Mouse (Mus musculus) forebrain, embryonic 15.5 days (tissue): ENCODE results near the gene Arhgef6. TPM values are rescaled to one million over a fixed set of nuclear protein-coding genes. Genes with fewer than 3 reads are reported as not detected.

Experiments
- ATAC-seq: fragments of 200-750 bp; cut with Nextera tagmentation; replicated peaks from 2 replicates; pipeline ENCODE4 v1.8.0; 2017; ENCODE audit warnings: mild to moderate bottlenecking, moderate TSS enrichment, moderate library complexity
- H3K27ac ChIP-seq: fragments of 300-500 bp; sonication (generic); replicated peaks from 2 replicates; pipeline ENCODE4 v1.5.1; 2015; ENCODE audit warnings: mild to moderate bottlenecking, inconsistent platforms
- H3K27me3 ChIP-seq: fragments of 300-500 bp; sonication (generic); 2 replicates; pipeline ENCODE4 v1.6.1; 2015; ENCODE audit warnings: inconsistent platforms
- H3K36me3 ChIP-seq: fragments of 300-500 bp; sonication (generic); 2 replicates; pipeline ENCODE4 v1.6.1; 2015; ENCODE audit warnings: mild to moderate bottlenecking, inconsistent platforms
- H3K4me1 ChIP-seq: fragments of 300-500 bp; sonication (generic); 2 replicates; pipeline ENCODE4 v1.6.1; 2015; ENCODE audit warnings: inconsistent platforms
- H3K4me2 ChIP-seq: fragments of 300-500 bp; sonication (generic); replicated peaks from 2 replicates; pipeline ENCODE4 v1.6.1; 2015; ENCODE audit warnings: mild to moderate bottlenecking, inconsistent platforms
- H3K4me3 ChIP-seq: fragments of 300-500 bp; sonication (generic); 2 replicates; pipeline ENCODE4 v1.5.1; 2015; ENCODE audit warnings: mild to moderate bottlenecking, inconsistent platforms
- H3K9ac ChIP-seq: fragments of 300-500 bp; sonication (generic); replicated peaks from 2 replicates; pipeline ENCODE4 v1.6.1; 2015; ENCODE audit warnings: mild to moderate bottlenecking, inconsistent platforms
- H3K9me3 ChIP-seq: fragments of 300-500 bp; sonication (generic); 2 replicates; pipeline ENCODE4 v1.6.1; 2016; ENCODE audit warnings: inconsistent platforms
- WGBS: fragments of 180-500 bp; shearing (Covaris S2); methylation state at CpG from one replicate; pipeline ENCODE4 v1.1.7; 2015; ENCODE audit warnings: mixed read lengths; 5-methylcytosine and 5-hydroxymethylcytosine counted together
- polyA plus RNA-seq: library from polyadenylated mRNA; unstranded; fragments of >200 nt; fragmentation: Nextera tagmentation; extraction: Ambion mirVana; gene quantifications from 2 replicates; pipeline ENCODE4 v1.2.1, GENCODE M21; 2015

The Arhgef6 gene
- polyA plus RNA-seq, 1 experiment from 2014 or later = 7.0 TPM

- Histone ChIP-seq H3K4me2 (no peak overlapping the region), H3K4me3 (no peak overlapping the region), H3K4me1 (no peaks in the 10 kb centered on the region), H3K36me3 (no peaks in the 10 kb centered on the region), H3K27ac (no peak overlapping the region), H3K27me3 (no peaks in the 10 kb centered on the region), H3K9me3 (no peaks in the 10 kb centered on the region), H3K9ac (no peak overlapping the region)
- ATAC-seq = no peak
- 89% methylated on average over 5 of the region's 5 CpGs for WGBS
These were observed 119.0 kb downstream of the Arhgef6 start for GRCm38 (mm10) chrX:57219563-57219962.

GRCm38 (mm10) chrX:57216271-57216670 lies 122.3 kb downstream of the Arhgef6 start:
- H3K4me1 ChIP-seq = no peaks in the 10 kb centered on the region
- 60% methylated on average over 5 of the region's 5 CpGs for WGBS
- ATAC-seq = no peak

GRCm38 (mm10) chrX:57215495-57215894 lies 123.0 kb downstream of the Arhgef6 start:
- no peak for ATAC-seq

More at GRCm38 (mm10) chrX:57216271-57216670, 122.3 kb downstream of the Arhgef6 start:
- Histone ChIP-seq H3K9ac (no peak overlapping the region), H3K9me3 (no peaks in the 10 kb centered on the region), H3K4me2 (no peak overlapping the region), H3K27me3 (no peaks in the 10 kb centered on the region), H3K36me3 (no peaks in the 10 kb centered on the region), H3K27ac (no peak overlapping the region), H3K4me3 (no peak overlapping the region)

GRCm38 (mm10) chrX:57212862-57213261 lies 125.7 kb downstream of the Arhgef6 start:
- no peak for ATAC-seq
- H3K36me3 ChIP-seq = no peaks in the 10 kb centered on the region
- H3K27ac ChIP-seq = no peak overlapping the region
- 86% methylated on average over 3 of the region's 3 CpGs for WGBS
- H3K4me2 ChIP-seq = no peak overlapping the region
- H3K9ac ChIP-seq = no peak overlapping the region
- H3K4me3 ChIP-seq = no peak overlapping the region
- H3K9me3 ChIP-seq = no peaks in the 10 kb centered on the region
- H3K27me3 ChIP-seq = no peaks in the 10 kb centered on the region
- H3K4me1 ChIP-seq = no peaks in the 10 kb centered on the region

More at GRCm38 (mm10) chrX:57215495-57215894, 123.0 kb downstream of the Arhgef6 start:
- Histone ChIP-seq H3K27ac (no peak overlapping the region), H3K4me2 (no peak overlapping the region), H3K36me3 (no peaks in the 10 kb centered on the region), H3K9me3 (no peaks in the 10 kb centered on the region), H3K4me3 (no peak overlapping the region), H3K9ac (no peak overlapping the region), H3K4me1 (no peaks in the 10 kb centered on the region), H3K27me3 (no peaks in the 10 kb centered on the region)
- WGBS = 92% methylated on average over 4 of the region's 4 CpGs

GRCm38 (mm10) chrX:57211876-57212275 lies 126.7 kb downstream of the Arhgef6 start, which contains the start of gene Cd40lg:
Cd40lg (plus strand) TSS chrX:57212143.
- Histone ChIP-seq H3K27me3 (no peaks in the 10 kb centered on the region), H3K36me3 (no peaks in the 10 kb centered on the region), H3K9ac (no peak within 1 kb of the TSS), H3K4me3 (no peak within 1 kb of the TSS), H3K9me3 (no peaks in the 10 kb centered on the region), H3K4me1 (no peaks in the 10 kb centered on the region), H3K27ac (no peak within 1 kb of the TSS), H3K4me2 (no peak within 1 kb of the TSS)
- 93% methylated on average over 9 of the region's 9 CpGs for WGBS
- no peak for ATAC-seq

GRCm38 (mm10) chrX:57210591-57210990 lies 127.9 kb downstream of the Arhgef6 start:
- Histone ChIP-seq H3K9ac (no peak overlapping the region), H3K4me2 (no peak overlapping the region), H3K36me3 (no peaks in the 10 kb centered on the region), H3K4me3 (no peak overlapping the region), H3K27ac (no peak overlapping the region), H3K9me3 (no peaks in the 10 kb centered on the region), H3K27me3 (no peaks in the 10 kb centered on the region), H3K4me1 (no peaks in the 10 kb centered on the region)
- ATAC-seq = no peak
- WGBS = 84% methylated on average over 1 of the region's 1 CpGs

- Histone ChIP-seq H3K27ac (no peak overlapping the region), H3K4me2 (no peak overlapping the region), H3K4me3 (no peak overlapping the region), H3K9me3 (no peaks in the 10 kb centered on the region), H3K27me3 (no peaks in the 10 kb centered on the region), H3K4me1 (no peaks in the 10 kb centered on the region), H3K36me3 (no peaks in the 10 kb centered on the region), H3K9ac (no peak overlapping the region)
- 82% methylated on average over 2 of the region's 2 CpGs for WGBS
- ATAC-seq = no peak
These were observed 138.1 kb downstream of the Arhgef6 start for GRCm38 (mm10) chrX:57200397-57200796.

GRCm38 (mm10) chrX:57198036-57198435 lies 140.5 kb downstream of the Arhgef6 start:
- no peak overlapping the region for H3K4me3 ChIP-seq
- WGBS = 44% methylated on average over 2 of the region's 2 CpGs
- no peak for ATAC-seq

GRCm38 (mm10) chrX:57196319-57196718 lies 142.2 kb downstream of the Arhgef6 start:
- Histone ChIP-seq H3K27me3 (no peaks in the 10 kb centered on the region), H3K4me2 (no peak overlapping the region), H3K4me1 (no peaks in the 10 kb centered on the region), H3K27ac (no peak overlapping the region), H3K4me3 (no peak overlapping the region), H3K9ac (no peak overlapping the region), H3K36me3 (no peaks in the 10 kb centered on the region), H3K9me3 (no peaks in the 10 kb centered on the region)
- no peak for ATAC-seq
- 72% methylated on average over 9 of the region's 9 CpGs for WGBS

More at GRCm38 (mm10) chrX:57198036-57198435, 140.5 kb downstream of the Arhgef6 start:
- H3K4me2 ChIP-seq = no peak overlapping the region
- H3K27me3 ChIP-seq = no peaks in the 10 kb centered on the region
- no peaks in the 10 kb centered on the region for H3K9me3 ChIP-seq
- no peaks in the 10 kb centered on the region for H3K4me1 ChIP-seq
- no peak overlapping the region for H3K9ac ChIP-seq
- no peak overlapping the region for H3K27ac ChIP-seq
- H3K36me3 ChIP-seq = no peaks in the 10 kb centered on the region

GRCm38 (mm10) chrX:57189335-57189734 lies 149.2 kb downstream of the Arhgef6 start:
- Histone ChIP-seq H3K4me1 (no peaks in the 10 kb centered on the region), H3K9me3 (no peaks in the 10 kb centered on the region), H3K9ac (no peak overlapping the region), H3K27me3 (no peaks in the 10 kb centered on the region), H3K27ac (no peak overlapping the region), H3K36me3 (no peaks in the 10 kb centered on the region), H3K4me3 (no peak overlapping the region), H3K4me2 (no peak overlapping the region)
- 84% methylated on average over 5 of the region's 5 CpGs for WGBS
- ATAC-seq = no peak

GRCm38 (mm10) chrX:57187301-57187700 lies 151.2 kb downstream of the Arhgef6 start:
- H3K27me3 ChIP-seq = no peaks in the 10 kb centered on the region
- 88% methylated on average over 8 of the region's 8 CpGs for WGBS

GRCm38 (mm10) chrX:57183359-57183758 lies 155.2 kb downstream of the Arhgef6 start:
- ATAC-seq = no peak
- WGBS = 91% methylated on average over 3 of the region's 3 CpGs

More at GRCm38 (mm10) chrX:57187301-57187700, 151.2 kb downstream of the Arhgef6 start:
- H3K36me3 ChIP-seq = no peaks in the 10 kb centered on the region
- no peaks in the 10 kb centered on the region for H3K4me1 ChIP-seq
- no peak for ATAC-seq
- no peak overlapping the region for H3K4me2 ChIP-seq
- no peak overlapping the region for H3K4me3 ChIP-seq
- no peak overlapping the region for H3K27ac ChIP-seq
- H3K9ac ChIP-seq = no peak overlapping the region
- no peaks in the 10 kb centered on the region for H3K9me3 ChIP-seq

GRCm38 (mm10) chrX:57182470-57182869 lies 156.1 kb downstream of the Arhgef6 start:
- ATAC-seq = no peak
- Histone ChIP-seq H3K27me3 (no peaks in the 10 kb centered on the region), H3K4me2 (no peak overlapping the region), H3K27ac (no peak overlapping the region), H3K9me3 (no peaks in the 10 kb centered on the region), H3K36me3 (no peaks in the 10 kb centered on the region), H3K9ac (no peak overlapping the region), H3K4me3 (no peak overlapping the region), H3K4me1 (no peaks in the 10 kb centered on the region)
- 89% methylated on average over 2 of the region's 2 CpGs for WGBS

More at GRCm38 (mm10) chrX:57183359-57183758, 155.2 kb downstream of the Arhgef6 start:
- no peak overlapping the region for H3K9ac ChIP-seq
- H3K4me1 ChIP-seq = no peaks in the 10 kb centered on the region
- no peaks in the 10 kb centered on the region for H3K27me3 ChIP-seq
- no peak overlapping the region for H3K4me2 ChIP-seq
- H3K9me3 ChIP-seq = no peaks in the 10 kb centered on the region
- no peak overlapping the region for H3K4me3 ChIP-seq
- H3K36me3 ChIP-seq = no peaks in the 10 kb centered on the region
- no peak overlapping the region for H3K27ac ChIP-seq
